Mouse (Mus musculus): Measurements from ENCODE around the gene Ice1. TPM values are rescaled to one million over a fixed set of nuclear protein-coding genes. Genes with fewer than 3 reads are reported as not detected.

The Ice1 gene
- total RNA-seq, 4 experiments from 2014 or later, result 28.2 to 42.2 (median 34.3) TPM

GRCm38 (mm10) chr13:70574216-70574615 lies 63.2 kb downstream of the Ice1 start:
- DNase-seq, result no peak

GRCm38 (mm10) chr13:70567889-70568288 lies 69.5 kb downstream of the Ice1 start:
- no peak for DNase-seq

- no peak for DNase-seq
These were observed 84.0 kb downstream of the Ice1 start for GRCm38 (mm10) chr13:70553456-70553855.

- DNase-seq, result no peak
These were observed 90.0 kb downstream of the Ice1 start for GRCm38 (mm10) chr13:70547457-70547856.

GRCm38 (mm10) chr13:70545261-70545660 lies 92.2 kb downstream of the Ice1 start:
- DNase-seq, result no peak

- DNase-seq, result no peak
These were observed 97.6 kb downstream of the Ice1 start for GRCm38 (mm10) chr13:70539842-70540241.

- DNase-seq, result no peak
These were observed 104.0 kb downstream of the Ice1 start for GRCm38 (mm10) chr13:70533412-70533811.

GRCm38 (mm10) chr13:70532719-70533118 lies 104.7 kb downstream of the Ice1 start:
- no peak for DNase-seq

- DNase-seq, result no peak
These were observed 119.8 kb downstream of the Ice1 start for GRCm38 (mm10) chr13:70517651-70518050.

- no peak for DNase-seq
These were observed 122.4 kb downstream of the Ice1 start for GRCm38 (mm10) chr13:70515004-70515403.

- no peak for DNase-seq
These were observed 127.2 kb downstream of the Ice1 start for GRCm38 (mm10) chr13:70510199-70510598.

GRCm38 (mm10) chr13:70509375-70510016 lies 127.9 kb downstream of the Ice1 start:
- no peak for DNase-seq

- no peak for DNase-seq
These were observed 128.6 kb downstream of the Ice1 start for GRCm38 (mm10) chr13:70508708-70509374.

Other genes starting within 250 kb of the Ice1 start
- under 1 TPM in 3 of 4 experiments, not detected in 1; 0.09 to 0.43 (median 0.12) TPM for gene Adamts16, start 204.2 kb upstream of the Ice1 start, total RNA-seq (2022)